Mouse (Mus musculus) left cerebral cortex, adult 8-10 months (tissue): ENCODE data around the gene Zfp536. TPM values are rescaled to one million over a fixed set of nuclear protein-coding genes. Genes with fewer than 3 reads are reported as not detected.
A peak's percentile ranks its signal among the peaks of the same experiment; 100 is the strongest.
"Not testable (repeated sequence)": the region's sequence is repeated elsewhere in the genome, so short reads cannot be mapped to it uniquely, and the experiment has no call there.

Source experiments
- DNase-seq, 2 experiments: peaks; one replicate each; pipeline ENCODE4 v3.0.0; 2022; ENCODE audit warnings: low spot score in 2 of 2
- total RNA-seq, 4 experiments: library from RNA; stranded (reverse); gene quantifications; 2 replicates each; pipeline ENCODE4 v1.2.4; 2022

Zfp536 gene
- total RNA-seq, 4 experiments from 2014 or later, result 39.6 to 46.8 (median 42.0) TPM

GRCm38 (mm10) chr7:37607906-37608305, 165.5 kb downstream of the Zfp536 start:
- DNase-seq, result no peak

- no peak for DNase-seq
Measured at GRCm38 (mm10) chr7:37606472-37606871, 167.0 kb downstream of the Zfp536 start.

GRCm38 (mm10) chr7:37603525-37603909, 169.9 kb downstream of the Zfp536 start:
- DNase-seq, result not testable (repeated sequence)

- DNase-seq, result no peak
Measured at GRCm38 (mm10) chr7:37602871-37603524, 170.4 kb downstream of the Zfp536 start.

- DNase-seq, result no peak
Measured at GRCm38 (mm10) chr7:37600318-37600717, 173.1 kb downstream of the Zfp536 start.

- no peak for DNase-seq
Measured at GRCm38 (mm10) chr7:37594211-37595030, 179.0 kb downstream of the Zfp536 start.

GRCm38 (mm10) chr7:37593566-37593965, 179.9 kb downstream of the Zfp536 start:
- DNase-seq, result no peak

GRCm38 (mm10) chr7:37586694-37587093, 186.7 kb downstream of the Zfp536 start:
- no peak for DNase-seq

GRCm38 (mm10) chr7:37581262-37581661, 192.2 kb downstream of the Zfp536 start:
- DNase-seq, result no peak

GRCm38 (mm10) chr7:37580554-37580953, 192.9 kb downstream of the Zfp536 start:
- DNase-seq, result no peak

- DNase-seq, result no peak
Measured at GRCm38 (mm10) chr7:37572021-37572420, 201.4 kb downstream of the Zfp536 start.

- no peak for DNase-seq
Measured at GRCm38 (mm10) chr7:37568811-37569500, 204.5 kb downstream of the Zfp536 start.

GRCm38 (mm10) chr7:37568041-37568440, 205.4 kb downstream of the Zfp536 start:
- no peak for DNase-seq

- no peak for DNase-seq
Measured at GRCm38 (mm10) chr7:37566019-37566418, 207.4 kb downstream of the Zfp536 start.

- DNase-seq, result no peak
Measured at GRCm38 (mm10) chr7:37565371-37565770, 208.1 kb downstream of the Zfp536 start.

- DNase-seq, result no peak
Measured at GRCm38 (mm10) chr7:37564644-37565043, 208.8 kb downstream of the Zfp536 start.

- no peak for DNase-seq
Measured at GRCm38 (mm10) chr7:37563831-37564400, 209.5 kb downstream of the Zfp536 start.

- DNase-seq, result peak in 1 of 2 experiments; percentile 33
Measured at GRCm38 (mm10) chr7:37563171-37563574, 210.3 kb downstream of the Zfp536 start.

- no peak for DNase-seq
Measured at GRCm38 (mm10) chr7:37562505-37562904, 210.9 kb downstream of the Zfp536 start.

GRCm38 (mm10) chr7:37560581-37560980, 212.9 kb downstream of the Zfp536 start:
- no peak for DNase-seq

GRCm38 (mm10) chr7:37559851-37560250, 213.6 kb downstream of the Zfp536 start:
- no peak for DNase-seq

- DNase-seq, result no peak
Measured at GRCm38 (mm10) chr7:37559341-37559740, 214.1 kb downstream of the Zfp536 start.
